Mouse (Mus musculus): ENCODE measurements at regions not wholly inside any gene's neighbourhood (a gene's known extent, or its start where the extent isn't known, plus 50 kb on each side); places are given as distances from the start of the nearest gene placed in this dataset.
"Not testable (repeated sequence)": the region's sequence is repeated elsewhere in the genome, so short reads cannot be mapped to it uniquely, and the experiment has no call there.

DNA sequence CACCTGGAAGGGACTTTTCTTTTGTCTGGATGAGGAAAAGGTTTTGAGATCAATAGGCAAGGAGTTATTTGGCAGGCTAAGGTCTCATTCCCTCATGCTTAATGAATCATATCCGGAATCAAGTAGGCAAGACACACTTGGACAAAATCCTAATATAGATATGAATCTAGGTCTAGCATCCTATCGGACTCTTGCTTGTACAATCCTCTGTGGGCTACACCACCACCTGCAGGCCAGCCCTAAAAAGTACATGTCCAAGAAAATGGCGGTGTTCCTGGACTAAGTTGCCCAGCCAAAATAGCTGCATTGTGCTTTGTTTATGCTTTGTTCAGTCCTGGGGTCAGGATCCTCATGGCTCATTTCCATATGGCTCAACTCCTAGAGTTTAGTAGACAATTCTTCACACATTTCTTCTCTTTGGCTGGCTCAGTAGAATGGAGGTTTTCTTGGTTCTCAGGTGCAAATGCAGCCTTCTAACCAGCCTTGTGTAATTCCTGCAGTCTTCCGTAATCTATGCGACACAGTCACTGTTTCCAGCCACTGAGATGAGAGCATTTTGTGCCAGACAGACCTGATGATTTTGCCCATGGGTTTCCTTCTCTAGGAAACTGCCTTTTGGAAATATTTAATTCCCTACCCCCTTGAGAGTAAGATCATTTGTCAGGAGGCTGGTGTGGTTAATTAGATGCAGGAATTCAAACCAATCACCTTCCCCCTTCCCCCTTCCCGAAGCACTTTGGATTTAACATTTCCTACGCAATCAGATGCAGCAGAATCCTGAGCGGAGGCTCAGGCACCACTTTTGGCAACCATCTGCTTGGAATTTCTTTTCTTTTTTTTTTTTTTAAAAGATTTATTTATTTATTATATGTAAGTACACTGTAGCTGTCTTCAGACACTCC, 80.6 kb upstream of the Tcf12 start:
- 43% methylated on average over 8 of the region's 8 CpGs for WGBS
- no peaks in the 10 kb centered on the region for H3K9me3 ChIP-seq
- ATAC-seq (ENCODE audit: low FRiP score) = no peak
- H3K4me2 ChIP-seq = no peak overlapping the region
- no peak overlapping the region for H3K4me3 ChIP-seq (replicated peaks)
- H3K27me3 ChIP-seq = no peaks in the 10 kb centered on the region
- H3K4me1 ChIP-seq = peaks cover 5% of the 10 kb centered on the region; the same call in 1 of the 2 replicates
- H3K36me3 ChIP-seq (replicated peaks) = no peaks in the 10 kb centered on the region
- no peak overlapping the region for H3K9ac ChIP-seq
- H3K27ac ChIP-seq = no peak overlapping the region

DNA sequence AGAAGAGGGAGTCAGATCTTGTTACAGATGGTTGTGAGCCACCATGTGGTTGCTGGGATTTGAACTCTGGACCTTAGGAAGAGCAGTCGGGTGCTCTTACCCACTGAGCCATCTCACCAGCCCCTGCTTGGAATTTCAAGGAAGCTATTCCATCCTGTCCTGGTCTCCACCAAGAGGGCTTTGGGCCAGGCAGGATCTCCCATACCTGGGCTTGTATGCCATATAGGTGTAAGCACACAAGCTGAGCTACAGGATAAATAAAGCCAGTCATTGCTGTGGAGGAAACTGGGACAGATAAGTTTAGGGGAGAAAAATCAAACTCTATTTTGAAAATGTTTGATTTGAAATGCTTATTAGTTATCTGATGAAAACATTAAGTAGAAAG, 81.3 kb upstream of the Tcf12 start:
- not testable (repeated sequence) for H3K27me3 ChIP-seq; H3K4me1 ChIP-seq; H3K9me3 ChIP-seq; H3K9ac ChIP-seq; H3K4me2 ChIP-seq; H3K36me3 ChIP-seq (replicated peaks); H3K4me3 ChIP-seq (replicated peaks); H3K27ac ChIP-seq; ATAC-seq (ENCODE audit: low FRiP score)
- WGBS = 83% methylated on average over 1 of the region's 1 CpGs

DNA sequence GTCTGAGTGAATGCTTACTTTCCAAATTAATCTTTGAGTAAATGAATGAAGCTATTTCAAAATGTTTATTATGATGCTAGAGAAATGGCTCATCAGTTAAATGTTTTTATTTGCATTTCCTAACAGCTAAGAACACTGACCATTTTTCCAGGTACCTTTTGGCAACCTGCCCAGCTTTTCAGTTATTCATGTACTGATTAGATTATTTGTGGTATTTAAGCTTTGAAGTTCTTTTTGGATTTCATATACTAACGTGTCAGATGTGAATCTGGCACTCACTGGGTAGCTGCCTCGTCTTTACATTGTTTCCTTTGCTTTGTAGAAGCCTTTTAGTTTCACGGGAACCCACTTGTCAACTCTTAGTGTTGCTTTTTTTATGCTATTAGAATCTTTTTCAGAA, 79.3 kb upstream of the Zfp280d start:
- no peaks in the 10 kb centered on the region for H3K9me3 ChIP-seq
- WGBS = 73% methylated on average over 3 of the region's 3 CpGs

DNA sequence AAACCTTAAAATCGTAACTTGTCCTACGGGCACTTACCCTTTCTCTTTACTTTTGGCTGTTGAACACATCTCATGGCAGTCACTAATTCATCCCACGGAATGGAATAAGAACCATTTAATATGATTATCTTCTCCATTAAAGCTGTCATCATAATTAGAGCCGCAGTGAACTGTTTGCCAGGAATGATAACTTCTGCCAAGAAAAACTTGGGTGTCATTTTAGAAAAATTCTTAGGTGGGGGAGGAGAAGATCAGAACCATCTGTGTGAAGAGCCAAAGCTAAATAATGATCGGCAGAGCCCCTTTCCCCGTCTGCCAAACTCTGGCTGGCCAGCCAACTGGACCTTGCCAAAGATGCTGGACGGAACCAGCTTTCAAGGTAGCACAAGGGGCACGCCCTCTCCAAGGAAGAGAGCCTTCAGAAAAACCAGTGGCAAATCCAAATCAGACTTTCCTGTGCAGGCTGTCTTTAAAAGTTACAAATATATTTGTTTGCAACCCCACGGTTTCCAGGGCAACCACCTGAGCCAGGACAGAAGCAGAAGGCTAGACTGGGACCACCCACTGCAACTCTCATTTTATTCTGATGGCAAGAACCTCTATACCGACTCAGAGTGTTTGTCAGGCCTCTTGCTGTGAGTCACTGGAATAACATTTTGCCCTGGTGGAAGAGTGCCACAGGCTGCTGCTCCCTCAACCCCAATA, 77.9 kb upstream of the Zfp280d start:
- no peak overlapping the region for H3K9ac ChIP-seq
- H3K4me1 ChIP-seq = peaks cover 5% of the 10 kb centered on the region; the same call in 1 of the 2 replicates
- no peak for ATAC-seq (ENCODE audit: low FRiP score)
- no peak overlapping the region for H3K4me3 ChIP-seq (replicated peaks)
- no peaks in the 10 kb centered on the region for H3K36me3 ChIP-seq (replicated peaks)
- H3K9me3 ChIP-seq = no peaks in the 10 kb centered on the region
- H3K27ac ChIP-seq = no peak overlapping the region
- 79% methylated on average over 10 of the region's 10 CpGs for WGBS
- no peaks in the 10 kb centered on the region for H3K27me3 ChIP-seq
- H3K4me2 ChIP-seq = no peak overlapping the region

More for the DNA sequence above, 79.3 kb upstream of the Zfp280d start:
- Histone ChIP-seq H3K27me3 (no peaks in the 10 kb centered on the region), H3K4me2 (no peak overlapping the region), H3K36me3 (replicated peaks) (no peaks in the 10 kb centered on the region), H3K27ac (no peak overlapping the region), H3K4me3 (replicated peaks) (no peak overlapping the region), H3K4me1 (peaks cover 5% of the 10 kb centered on the region; the same call in 1 of the 2 replicates), H3K9ac (no peak overlapping the region)
- no peak for ATAC-seq (ENCODE audit: low FRiP score)

GRCm38 (mm10) chr9:72197331-72197732, 77.3 kb upstream of the Zfp280d start:
- WGBS = 83% methylated on average over 11 of the region's 11 CpGs
- no peaks in the 10 kb centered on the region for H3K9me3 ChIP-seq
- no peak for ATAC-seq (ENCODE audit: low FRiP score)

DNA sequence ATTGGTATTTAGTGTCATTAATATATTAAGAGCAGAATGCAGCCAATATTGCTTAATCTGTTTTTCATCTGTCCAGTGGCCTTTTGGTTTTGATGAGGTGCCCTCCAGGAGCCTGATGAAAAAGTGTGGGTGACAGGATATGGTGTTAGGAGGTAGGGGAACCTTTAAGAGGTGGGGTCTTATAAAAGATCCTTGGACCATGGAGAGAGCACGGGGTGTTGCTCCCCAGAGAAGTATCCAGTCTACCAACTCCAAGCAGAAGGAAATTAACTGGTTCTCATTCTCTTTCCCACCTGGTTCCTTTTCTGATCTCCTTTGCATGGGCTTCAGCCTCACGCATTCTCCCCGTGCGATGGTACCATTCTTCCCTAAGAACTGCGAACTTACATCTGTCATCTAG, 75.7 kb upstream of the Zfp280d start:
- H3K4me1 ChIP-seq = no peaks in the 10 kb centered on the region
- no peaks in the 10 kb centered on the region for H3K27me3 ChIP-seq
- H3K4me3 ChIP-seq (replicated peaks) = no peak overlapping the region
- H3K36me3 ChIP-seq (replicated peaks) = no peaks in the 10 kb centered on the region
- WGBS = 93% methylated on average over 5 of the region's 5 CpGs
- H3K27ac ChIP-seq = no peak overlapping the region
- no peaks in the 10 kb centered on the region for H3K9me3 ChIP-seq
- no peak overlapping the region for H3K4me2 ChIP-seq
- no peak for ATAC-seq (ENCODE audit: low FRiP score)
- no peak overlapping the region for H3K9ac ChIP-seq

More at GRCm38 (mm10) chr9:72197331-72197732, 77.3 kb upstream of the Zfp280d start:
- Histone ChIP-seq H3K36me3 (replicated peaks) (no peaks in the 10 kb centered on the region), H3K4me1 (peaks cover 3% of the 10 kb centered on the region; the same call in 1 of the 2 replicates), H3K9ac (no peak overlapping the region), H3K27ac (no peak overlapping the region), H3K4me3 (replicated peaks) (no peak overlapping the region), H3K27me3 (no peaks in the 10 kb centered on the region), H3K4me2 (no peak overlapping the region)

DNA sequence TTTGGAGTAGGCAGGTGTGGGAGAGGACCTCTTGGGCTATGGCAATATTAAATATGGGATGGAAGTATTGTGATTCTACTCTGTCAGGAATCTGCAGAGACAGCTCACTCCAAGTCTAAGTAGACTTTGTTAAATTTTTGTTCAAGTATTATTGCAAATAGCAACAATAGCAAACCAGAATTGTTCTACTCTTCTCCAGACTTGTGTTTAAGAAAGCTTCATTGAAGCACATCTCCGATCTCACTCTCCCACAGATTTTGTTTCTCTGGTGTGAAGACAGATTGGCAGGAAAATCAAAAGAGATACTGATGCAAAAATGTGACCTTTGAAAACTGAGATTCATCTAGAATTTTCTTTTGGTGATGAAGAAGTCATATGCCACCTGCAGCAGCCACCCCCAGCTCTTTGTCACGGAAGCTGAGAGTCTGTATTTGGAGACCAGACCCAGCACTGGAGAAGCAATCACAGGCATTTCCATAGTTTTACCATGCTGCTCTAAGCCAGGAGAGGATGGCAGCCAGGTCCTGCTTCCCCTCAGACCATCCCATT, 70.2 kb upstream of the Zfp280d start:
- Histone ChIP-seq H3K9me3 (no peaks in the 10 kb centered on the region), H3K9ac (no peak overlapping the region), H3K36me3 (replicated peaks) (no peaks in the 10 kb centered on the region), H3K4me2 (no peak overlapping the region), H3K4me3 (replicated peaks) (no peak overlapping the region), H3K4me1 (no peaks in the 10 kb centered on the region), H3K27me3 (no peaks in the 10 kb centered on the region), H3K27ac (no peak overlapping the region)
- no peak for ATAC-seq (ENCODE audit: low FRiP score)
- 86% methylated on average over 2 of the region's 2 CpGs for WGBS

DNA sequence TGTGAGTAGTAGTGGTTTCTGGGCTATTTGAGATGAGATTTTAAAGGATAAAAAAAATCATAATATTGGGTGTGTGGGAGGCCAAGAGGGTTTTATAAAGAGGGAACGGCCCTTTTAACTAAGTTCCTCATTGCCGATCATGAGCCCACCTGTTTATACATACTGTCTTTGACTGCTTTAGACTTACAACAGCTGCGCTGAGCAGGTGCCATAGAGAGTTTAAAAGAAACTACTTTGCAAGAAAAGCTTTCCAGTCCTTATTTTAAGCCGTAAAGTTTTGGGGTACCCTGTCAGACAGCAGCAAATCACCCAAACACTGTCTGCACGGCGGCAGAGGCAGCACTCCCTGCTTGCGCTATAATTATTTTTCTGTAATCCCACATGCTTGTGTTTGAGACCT, 68.8 kb upstream of the Zfp280d start:
- Histone ChIP-seq H3K4me2 (no peak overlapping the region), H3K27me3 (no peaks in the 10 kb centered on the region), H3K4me3 (replicated peaks) (no peak overlapping the region), H3K27ac (no peak overlapping the region), H3K36me3 (replicated peaks) (no peaks in the 10 kb centered on the region), H3K9me3 (no peaks in the 10 kb centered on the region), H3K4me1 (no peaks in the 10 kb centered on the region), H3K9ac (no peak overlapping the region)
- ATAC-seq (ENCODE audit: low FRiP score) = no peak
- WGBS = 90% methylated on average over 7 of the region's 7 CpGs

- H3K9ac ChIP-seq = no peak overlapping the region
- no peak for ATAC-seq (ENCODE audit: low FRiP score)
- no peak overlapping the region for H3K27ac ChIP-seq
- no peaks in the 10 kb centered on the region for H3K27me3 ChIP-seq
- no peak overlapping the region for H3K4me3 ChIP-seq (replicated peaks)
- H3K36me3 ChIP-seq (replicated peaks) = no peaks in the 10 kb centered on the region
- H3K9me3 ChIP-seq = no peaks in the 10 kb centered on the region
- no peaks in the 10 kb centered on the region for H3K4me1 ChIP-seq
- 84% methylated on average over 2 of the region's 2 CpGs for WGBS
- no peak overlapping the region for H3K4me2 ChIP-seq
These were observed 67.7 kb upstream of the Zfp280d start for GRCm38 (mm10) chr9:72206911-72207310.

GRCm38 (mm10) chr9:72208296-72208695, 66.4 kb upstream of the Zfp280d start:
- no peak overlapping the region for H3K4me3 ChIP-seq (replicated peaks)
- no peaks in the 10 kb centered on the region for H3K9me3 ChIP-seq
- no peak overlapping the region for H3K4me2 ChIP-seq
- H3K27ac ChIP-seq = no peak overlapping the region
- H3K9ac ChIP-seq = no peak overlapping the region
- H3K4me1 ChIP-seq = no peaks in the 10 kb centered on the region
- no peak for ATAC-seq (ENCODE audit: low FRiP score)
- H3K36me3 ChIP-seq (replicated peaks) = no peaks in the 10 kb centered on the region
- 48% methylated on average over 7 of the region's 7 CpGs for WGBS
- H3K27me3 ChIP-seq = no peaks in the 10 kb centered on the region

GRCm38 (mm10) chr9:72217296-72218028, 57.2 kb upstream of the Zfp280d start:
- Histone ChIP-seq H3K36me3 (replicated peaks) (no peaks in the 10 kb centered on the region), H3K4me1 (peaks cover 10% of the 10 kb centered on the region; the same call in 1 of the 2 replicates), H3K27me3 (no peaks in the 10 kb centered on the region), H3K27ac (no peak overlapping the region), H3K4me3 (replicated peaks) (no peak overlapping the region), H3K9ac (no peak overlapping the region), H3K4me2 (no peak overlapping the region), H3K9me3 (no peaks in the 10 kb centered on the region)
- ATAC-seq (ENCODE audit: low FRiP score) = no peak
- WGBS = 67% methylated on average over 11 of the region's 11 CpGs

GRCm38 (mm10) chr9:72218736-72219135, 55.9 kb upstream of the Zfp280d start:
- no peaks in the 10 kb centered on the region for H3K27me3 ChIP-seq
- H3K9ac ChIP-seq = no peak overlapping the region
- H3K36me3 ChIP-seq (replicated peaks) = no peaks in the 10 kb centered on the region
- H3K4me2 ChIP-seq = no peak overlapping the region
- H3K4me3 ChIP-seq (replicated peaks) = no peak overlapping the region
- peaks cover 10% of the 10 kb centered on the region; the same call in 1 of the 2 replicates for H3K4me1 ChIP-seq
- WGBS = 60% methylated on average over 7 of the region's 7 CpGs
- ATAC-seq (ENCODE audit: low FRiP score) = no peak
- H3K27ac ChIP-seq = no peak overlapping the region
- no peaks in the 10 kb centered on the region for H3K9me3 ChIP-seq
